Mouse (Mus musculus) embryonic fibroblast, embryonic 13.5 days (primary cell): Measurements from ENCODE around the gene Surf2.

ENCODE experiments used
- CTCF ChIP-seq: IDR thresholded peaks from 2 replicates; pipeline ENCODE4 v1.5.1; 2011; ENCODE audit warnings: mild to moderate bottlenecking, control low read depth, low read length, moderate library complexity, borderline replicate concordance; ENCODE audit not compliant: insufficient read depth
- POLR2A ChIP-seq: IDR thresholded peaks from 2 replicates; pipeline ENCODE4 v1.6.1; 2011; ENCODE audit warnings: low read depth, mild to moderate bottlenecking, control low read depth, low read length, moderate library complexity

GRCm38 (mm10) chr2:26895898-26896297, 20.3 kb upstream of the Surf2 start:
- no peak for TF ChIP-seq CTCF
- no peak for TF ChIP-seq POLR2A
